Mouse (Mus musculus): ENCODE measurements around the gene Msx2.

Gene Msx2

DNA sequence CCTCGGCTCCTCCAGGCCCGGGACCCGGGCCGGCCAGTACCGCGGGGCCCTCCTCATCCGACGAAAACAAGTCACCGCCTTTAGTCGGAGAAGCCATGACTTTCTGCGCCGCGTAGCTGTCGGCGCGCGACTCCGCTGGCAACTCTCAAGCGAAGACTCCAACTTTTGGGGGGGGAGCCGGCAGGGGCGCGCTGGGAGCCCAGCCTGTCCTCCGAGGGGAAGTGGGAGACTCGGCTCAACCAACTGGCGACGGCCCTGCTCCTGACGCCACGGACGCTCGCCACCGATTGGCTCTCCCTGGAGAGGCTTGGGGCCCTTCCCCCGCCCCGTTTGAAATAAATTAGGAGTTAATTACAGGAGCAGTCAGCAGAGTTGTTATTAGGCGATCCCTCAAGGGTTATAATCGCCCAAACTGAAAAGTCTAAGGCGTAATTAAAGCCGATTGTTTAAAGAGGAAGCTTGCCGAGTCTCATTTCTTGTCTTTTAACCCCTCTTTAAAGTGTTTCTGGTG, at the start of gene Msx2:
Gene Msx2 (minus strand): TSS at position 461 of the 511 bp plus-strand sequence.
- DNase-seq (ENCODE audit: low read depth, low spot score), result no peak

DNA sequence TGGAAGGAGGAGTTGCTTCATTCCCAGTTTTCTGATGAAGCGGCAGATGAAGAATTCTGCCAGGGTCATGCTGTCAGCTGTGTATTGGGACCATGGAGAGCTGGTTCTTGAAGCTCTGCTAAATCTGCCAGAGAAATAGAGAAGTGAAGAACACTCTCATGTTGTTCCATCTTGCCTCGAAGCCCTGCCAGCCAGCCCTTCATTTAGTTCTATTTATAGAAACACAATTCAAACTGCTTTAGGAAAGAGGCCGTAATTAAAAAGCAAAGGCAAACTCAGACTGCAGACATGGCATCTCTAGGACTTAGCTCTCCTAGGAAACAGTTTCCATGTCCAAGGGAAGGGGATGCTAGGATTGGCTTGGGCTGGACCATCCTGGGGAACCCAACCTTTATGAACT, 48.6 kb upstream of the Msx2 start:
- no peak for DNase-seq (ENCODE audit: low read depth, low spot score)

DNA sequence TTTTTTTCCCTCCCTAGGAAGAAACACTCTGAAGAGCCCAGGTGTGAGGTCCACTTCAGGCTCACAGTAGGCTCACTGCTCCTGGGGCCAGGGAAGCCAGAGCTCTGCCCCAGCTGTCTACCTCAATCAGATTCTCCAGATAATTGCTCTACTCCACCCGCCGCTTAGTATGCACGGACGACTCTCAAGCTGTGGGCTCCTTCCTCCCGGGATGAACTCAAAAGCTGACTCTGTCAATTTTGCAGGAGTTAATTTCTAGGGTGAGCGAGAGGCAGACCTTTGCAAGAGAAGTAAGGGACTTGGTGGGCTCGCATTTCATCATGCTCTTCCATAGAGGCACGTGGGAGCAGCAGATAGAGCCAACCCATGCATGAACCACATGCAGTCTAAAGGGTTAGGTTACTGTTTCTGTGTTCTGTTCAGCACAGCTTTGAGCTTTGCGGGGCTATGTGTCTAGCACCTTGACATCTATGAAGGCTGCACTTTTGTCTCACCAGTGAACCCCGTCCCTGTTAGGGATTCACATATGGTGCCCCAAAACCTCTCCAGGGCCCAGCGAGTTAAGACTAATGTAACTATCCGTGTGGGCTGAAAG, 47.6 kb upstream of the Msx2 start:
- no peak for DNase-seq (ENCODE audit: low read depth, low spot score)

DNA sequence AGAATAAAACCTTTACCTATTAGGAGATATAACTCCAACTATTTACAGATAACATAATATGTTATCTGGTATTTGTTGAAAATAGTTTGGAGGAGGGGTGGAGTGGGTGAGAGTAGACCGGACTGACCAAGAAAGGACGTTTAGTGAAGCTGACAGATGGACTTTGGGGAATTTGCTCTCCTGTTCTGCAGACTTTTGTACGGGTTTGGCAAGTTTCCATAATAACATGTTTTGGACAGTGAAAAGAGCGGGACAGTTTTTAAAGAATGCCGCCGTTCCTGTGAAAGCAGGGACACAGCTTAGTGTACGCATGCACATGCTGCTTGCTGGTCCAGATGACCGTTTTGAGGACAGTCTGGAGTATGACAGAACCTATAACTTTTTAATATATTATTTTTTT, 46.9 kb upstream of the Msx2 start:
- no peak for DNase-seq (ENCODE audit: low read depth, low spot score)

DNA sequence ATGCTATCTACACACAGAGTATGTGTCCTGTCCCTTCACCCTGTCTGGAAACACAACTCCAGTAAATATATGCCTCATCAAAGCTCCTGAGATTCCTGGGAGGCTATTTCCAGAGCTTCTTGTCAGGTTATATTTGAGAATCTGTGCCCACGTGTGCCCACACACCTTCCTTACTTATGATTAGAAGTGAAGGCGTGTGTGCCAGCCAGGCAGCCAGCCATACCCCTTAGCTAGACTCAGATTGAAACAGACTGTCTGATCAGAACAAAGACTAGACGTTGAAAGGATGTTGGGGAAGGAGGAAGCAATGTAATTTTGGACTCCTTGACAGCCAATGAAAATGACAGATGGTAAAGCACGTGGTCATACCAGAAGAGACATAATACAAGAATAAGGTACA, 45.4 kb upstream of the Msx2 start:
- DNase-seq (ENCODE audit: low read depth, low spot score), result no peak

DNA sequence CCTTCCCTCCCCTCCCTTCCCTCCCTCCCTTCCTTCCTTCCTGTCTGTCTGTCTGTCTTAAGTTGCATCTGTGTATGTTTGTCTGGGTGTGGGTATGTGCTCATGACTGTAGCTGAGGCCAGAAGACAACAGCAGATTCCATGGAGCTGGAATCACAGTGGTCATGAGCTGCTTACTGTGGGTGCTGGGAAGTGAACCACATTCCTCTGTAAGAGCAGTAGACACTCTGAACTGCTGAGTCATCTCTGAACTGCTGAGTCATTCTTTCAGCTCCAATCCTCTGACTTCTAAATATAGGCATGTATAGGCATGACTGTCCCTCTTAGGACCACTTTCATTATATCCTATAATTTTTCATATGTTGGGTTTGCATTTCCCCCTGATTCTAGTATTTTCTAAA, 41.7 kb upstream of the Msx2 start:
- peak; percentile 94 for DNase-seq (ENCODE audit: low read depth, low spot score)

DNA sequence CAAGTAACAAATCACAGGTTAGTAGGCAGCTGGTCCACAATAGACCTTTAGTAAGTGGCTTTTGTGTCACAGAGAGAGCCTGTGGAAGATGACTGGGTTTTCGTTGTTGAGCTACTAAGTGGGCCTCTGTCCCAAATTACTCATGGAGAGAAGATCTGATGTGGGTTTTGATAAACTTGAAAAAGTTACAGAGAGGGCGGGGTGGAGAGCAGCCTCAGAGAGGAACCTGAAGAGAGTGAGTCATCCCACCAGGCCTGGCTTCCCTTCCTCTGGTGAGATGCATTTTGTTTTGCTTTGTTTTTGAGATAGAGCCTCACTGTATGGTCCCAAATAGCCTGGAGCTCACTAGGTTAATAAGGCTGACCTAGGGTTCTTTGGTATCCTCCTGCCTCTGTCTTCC, 38.5 kb upstream of the Msx2 start:
- peak; percentile 80 for DNase-seq (ENCODE audit: low read depth, low spot score)

DNA sequence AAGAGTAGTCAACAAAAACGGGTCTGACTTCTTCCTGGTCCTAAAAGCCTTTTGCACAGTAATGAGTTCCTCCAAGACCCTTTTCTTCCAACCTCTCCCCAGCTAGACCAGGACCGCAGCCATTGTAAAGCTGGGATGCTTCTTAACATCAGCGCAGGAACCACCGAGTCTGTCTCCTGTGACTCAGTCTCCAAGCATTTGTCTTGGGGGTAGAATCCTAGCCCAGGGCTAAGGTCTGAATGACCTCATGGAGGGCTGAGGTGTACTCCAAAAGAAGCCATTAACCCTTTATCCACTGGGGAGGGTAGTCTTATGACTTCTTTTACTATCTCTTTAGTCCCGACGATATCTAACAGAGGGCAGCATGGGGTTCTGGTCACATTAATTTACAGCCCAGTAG, 29.5 kb upstream of the Msx2 start:
- peak; percentile 72 for DNase-seq (ENCODE audit: low read depth, low spot score)

DNA sequence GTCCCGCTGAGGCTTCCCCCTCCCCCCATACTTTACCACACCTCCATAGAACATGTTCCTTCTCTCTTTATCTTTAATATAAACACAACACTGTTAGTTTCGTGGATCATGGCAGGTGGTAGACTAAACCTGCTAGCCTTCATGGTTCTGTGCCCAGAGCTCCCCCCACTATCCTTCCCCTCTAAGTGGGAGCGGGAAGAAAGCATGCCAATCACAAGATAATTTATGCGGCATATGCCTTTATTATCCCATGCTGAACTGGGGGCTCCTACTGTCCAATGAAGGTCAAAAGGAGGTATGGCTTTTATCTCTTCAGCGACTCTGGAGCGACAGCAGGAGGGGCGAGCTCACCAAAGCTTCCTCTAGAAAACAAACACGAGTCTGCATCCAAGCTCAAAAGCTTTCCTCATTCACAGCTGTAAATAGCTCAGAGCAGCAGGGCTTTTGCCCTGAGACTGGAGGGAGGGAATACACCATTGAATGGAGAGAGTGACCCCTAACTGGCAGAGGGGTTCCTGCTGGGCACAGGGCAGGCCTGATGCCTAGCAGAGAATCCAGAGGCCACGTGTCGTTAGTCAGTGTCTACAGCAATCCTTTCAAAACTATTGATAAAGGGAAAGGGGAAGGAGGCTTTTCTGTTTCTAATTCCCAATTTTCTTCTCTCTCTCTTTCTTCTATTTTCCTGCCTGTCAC, 28.8 kb upstream of the Msx2 start:
- DNase-seq (ENCODE audit: low read depth, low spot score), result no peak

DNA sequence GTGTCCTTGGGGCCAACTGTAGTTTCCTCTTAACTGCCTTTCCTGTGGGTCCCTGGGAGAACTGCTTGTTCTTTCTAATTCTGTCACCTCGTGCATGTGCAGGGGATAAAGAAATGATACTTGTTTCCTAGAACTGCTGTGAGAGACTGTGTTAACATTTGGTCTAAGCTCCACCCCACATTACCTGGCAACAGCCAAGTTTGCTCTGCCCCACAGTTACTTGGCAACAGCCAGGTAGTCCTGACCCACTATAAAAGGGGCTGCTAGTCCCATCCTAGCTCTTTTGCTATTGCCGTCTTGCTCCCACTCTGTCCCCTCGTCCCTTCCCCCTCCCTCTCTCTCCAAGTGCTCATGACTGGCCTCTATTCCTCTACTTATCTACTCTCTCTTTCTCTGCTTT, 28.2 kb upstream of the Msx2 start:
- DNase-seq (ENCODE audit: low read depth, low spot score), result no peak

DNA sequence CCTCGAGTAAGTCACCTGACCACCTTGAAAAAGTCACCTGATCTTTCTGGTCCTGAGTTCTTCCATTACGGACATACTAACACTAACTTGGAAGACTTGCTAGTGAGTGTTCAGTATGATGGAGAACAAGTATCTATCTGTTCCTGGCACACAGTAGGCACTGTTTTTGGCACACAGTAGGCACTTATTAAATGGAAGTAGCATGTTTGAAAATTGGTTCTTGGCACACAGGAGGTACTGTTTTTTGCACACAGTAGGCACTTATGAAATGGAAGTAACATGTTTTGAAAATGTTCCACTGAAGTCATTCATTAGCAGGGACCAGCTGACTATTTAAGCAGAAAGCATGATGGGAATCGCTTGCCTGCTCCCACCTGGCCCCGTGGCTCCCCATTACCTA, 13.6 kb upstream of the Msx2 start:
- DNase-seq (ENCODE audit: low read depth, low spot score), result no peak

DNA sequence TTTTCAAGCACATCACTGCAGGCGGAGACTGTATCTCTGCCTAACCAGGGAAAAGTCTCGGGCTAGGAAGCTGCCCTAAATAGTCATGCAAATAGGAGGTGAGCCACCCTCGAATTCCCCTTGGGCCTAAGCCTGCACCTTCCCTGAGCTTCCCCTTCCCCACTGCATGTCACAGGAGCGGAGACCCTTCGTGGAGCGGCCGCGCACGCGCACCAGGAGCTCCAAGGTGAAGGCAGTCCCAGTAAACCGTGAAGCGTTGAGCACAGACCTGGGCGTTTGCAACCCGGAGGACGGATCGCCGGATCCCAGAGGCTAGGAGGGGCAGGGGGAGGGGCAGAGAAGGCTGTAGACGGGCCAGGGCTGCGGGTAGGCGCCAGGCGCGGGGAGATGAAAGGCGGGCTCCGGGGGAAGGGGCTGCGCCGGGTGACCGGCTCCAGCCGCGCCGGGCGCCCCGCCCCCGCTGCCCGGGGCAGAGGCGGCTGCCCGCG, 2.9 kb upstream of the Msx2 start:
- DNase-seq (ENCODE audit: low read depth, low spot score), result no peak

DNA sequence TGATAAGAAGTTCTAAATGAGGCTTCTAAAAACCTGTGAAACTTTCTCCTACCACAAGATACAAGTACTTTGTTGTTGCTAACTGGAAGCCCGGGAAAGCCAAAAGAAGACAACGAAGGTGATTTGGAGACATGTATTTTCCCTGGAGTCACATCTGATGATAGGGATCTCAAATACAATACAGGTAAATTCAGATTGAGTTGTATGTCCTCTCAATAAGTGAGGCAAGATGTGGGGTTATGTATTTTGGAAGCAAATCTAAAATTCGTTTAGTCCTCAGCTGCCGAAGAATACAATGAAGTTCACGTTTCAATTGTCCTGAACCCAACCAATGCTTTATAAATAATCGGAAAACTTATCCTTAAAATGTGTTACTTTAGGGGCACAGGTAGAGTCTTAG, 1.6 kb upstream of the Msx2 start:
- no peak for DNase-seq (ENCODE audit: low read depth, low spot score)

DNA sequence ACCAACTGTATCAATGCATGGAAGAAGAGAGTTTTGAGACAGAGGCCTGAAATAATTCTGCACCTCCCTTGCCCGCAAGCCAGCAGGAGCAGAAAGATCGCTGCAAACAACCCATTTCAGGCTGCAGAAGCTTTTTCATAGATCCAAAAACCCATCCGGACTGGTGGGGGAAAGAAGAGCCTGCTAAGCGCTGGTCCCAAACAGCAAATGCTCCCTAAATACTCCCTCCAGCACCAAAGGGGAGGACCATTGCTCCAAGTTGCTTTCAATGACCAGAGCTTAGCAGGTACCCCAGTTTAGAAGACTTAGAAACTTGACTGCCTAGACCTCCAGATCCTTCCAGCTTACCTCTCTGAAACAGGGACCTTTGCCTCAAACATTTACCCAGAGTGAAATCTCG, 1.1 kb upstream of the Msx2 start:
- no peak for DNase-seq (ENCODE audit: low read depth, low spot score)

DNA sequence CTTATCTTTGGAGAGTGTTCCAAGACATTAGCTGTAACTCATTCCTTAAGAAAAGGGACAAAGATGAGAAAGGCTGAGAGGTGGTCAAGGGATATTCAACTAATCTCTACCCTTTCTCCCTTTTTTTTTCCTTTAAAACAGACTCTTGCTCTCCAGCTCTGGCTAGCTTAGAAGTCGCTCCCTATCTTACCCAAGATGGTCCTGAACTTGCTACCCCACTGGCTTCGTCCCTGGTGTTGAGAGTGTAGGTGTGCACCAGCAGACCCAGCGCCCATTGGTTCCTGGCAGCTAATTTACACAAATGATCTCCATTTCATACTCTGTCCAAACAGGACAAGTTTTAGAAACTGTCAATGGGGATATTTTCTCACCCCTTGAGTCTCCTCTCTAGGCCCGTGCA, 417 bp upstream of the Msx2 start:
- DNase-seq (ENCODE audit: low read depth, low spot score), result no peak

DNA sequence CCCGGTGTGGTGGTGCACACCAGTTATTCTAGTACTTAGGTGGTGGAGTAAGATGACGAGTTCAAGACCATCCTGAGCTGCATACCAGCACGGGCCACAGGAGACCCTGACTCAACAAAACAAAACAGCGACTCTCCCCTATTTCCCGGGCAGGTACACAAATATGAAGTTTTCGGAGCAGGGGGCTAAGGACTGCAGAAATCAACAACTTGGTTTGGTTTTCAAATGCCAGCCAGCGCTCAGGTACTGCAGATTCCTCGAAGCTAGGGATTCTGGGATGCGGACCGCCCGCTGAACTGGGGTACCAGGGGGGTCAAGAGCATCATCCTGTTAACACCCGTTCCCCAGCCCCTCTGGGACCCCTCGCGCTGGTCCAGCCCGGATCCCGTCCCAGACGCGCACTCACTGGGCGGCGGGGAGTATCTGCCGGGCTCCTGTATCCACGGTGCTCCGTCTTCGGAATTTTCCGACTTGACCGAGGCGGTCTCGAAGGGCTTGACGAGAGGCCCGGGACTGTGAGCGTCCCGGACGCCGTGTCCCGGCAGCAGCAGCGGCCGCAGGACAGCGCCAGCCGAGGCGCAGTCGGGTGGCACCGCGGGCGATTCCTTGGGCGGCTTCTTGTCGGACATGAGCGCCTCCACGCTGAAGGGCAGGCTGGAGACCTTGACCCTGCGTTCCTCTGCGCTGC, 804 bp downstream of the Msx2 start:
- DNase-seq (ENCODE audit: low read depth, low spot score), result no peak

DNA sequence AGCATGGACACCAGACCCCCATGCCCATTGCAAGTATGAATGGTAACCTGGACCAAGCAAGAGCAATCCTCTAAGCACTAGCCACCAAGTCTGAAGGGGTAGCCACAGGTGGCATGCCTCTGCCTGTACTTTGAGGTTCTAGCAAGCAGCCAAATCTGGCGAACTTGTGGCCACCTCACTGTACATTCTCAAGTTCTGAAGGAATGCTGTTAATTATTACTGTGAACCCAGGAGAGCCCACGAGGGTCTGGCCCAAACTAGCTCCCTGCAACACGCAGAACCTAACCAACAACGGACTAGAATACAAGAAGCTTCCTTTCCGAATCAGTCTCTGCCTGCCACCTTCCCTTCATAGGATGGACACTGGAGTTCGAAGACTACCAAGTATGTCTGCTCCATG, 1.5 kb downstream of the Msx2 start:
- DNase-seq (ENCODE audit: low read depth, low spot score), result no peak

DNA sequence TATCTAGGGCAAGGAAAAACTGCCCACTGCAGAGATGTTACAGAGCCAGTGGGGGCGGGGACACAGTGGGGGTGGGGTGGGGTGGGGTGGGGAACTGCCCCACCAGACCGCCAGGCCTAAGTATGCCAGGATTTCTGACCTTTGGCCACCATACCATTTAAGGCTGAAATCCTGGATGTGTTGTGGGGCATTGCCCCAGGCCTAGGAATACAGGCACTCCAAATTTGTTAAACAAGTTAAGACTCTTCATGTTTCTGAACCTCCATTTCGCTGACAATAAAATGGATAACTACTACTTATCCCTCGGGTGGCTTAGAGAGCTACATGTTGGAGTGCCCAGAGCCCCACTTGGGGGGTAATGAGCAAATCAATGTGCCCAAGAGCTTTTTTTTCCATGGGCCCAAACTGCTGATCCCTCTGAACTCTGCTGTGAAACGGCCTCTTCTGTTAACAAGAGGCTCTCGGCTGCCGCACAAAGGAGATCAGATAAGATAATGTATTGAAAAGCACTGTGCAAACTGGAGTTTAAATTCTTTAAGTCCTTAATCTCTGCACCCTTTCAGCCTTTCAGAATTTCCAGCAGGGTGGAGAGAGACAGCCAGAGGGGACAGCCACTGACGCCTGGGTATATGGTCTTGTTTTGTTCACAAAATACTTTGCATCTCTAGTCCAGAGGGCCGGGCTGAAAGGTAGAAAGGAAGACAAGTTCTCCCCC, 2.3 kb downstream of the Msx2 start:
- DNase-seq (ENCODE audit: low read depth, low spot score), result no peak

DNA sequence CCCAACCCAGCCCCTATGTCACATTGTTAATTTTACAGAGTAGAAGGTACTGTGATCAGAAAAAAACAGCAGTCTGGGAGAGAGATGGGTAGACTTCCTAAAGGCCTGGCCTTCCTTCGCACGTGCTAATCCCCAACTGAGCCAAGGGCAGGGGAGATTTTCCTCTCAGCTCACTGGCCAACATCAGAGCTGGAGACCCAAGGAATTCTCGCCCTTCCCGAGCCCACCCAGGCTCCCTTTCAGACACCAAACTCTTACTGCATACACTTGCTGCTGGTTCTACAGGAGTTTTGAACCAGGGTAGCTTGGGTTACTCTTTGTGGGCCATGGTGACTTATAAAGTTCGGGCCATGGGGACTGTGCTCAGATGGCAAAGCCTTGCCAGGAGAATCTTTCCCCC, 3.1 kb downstream of the Msx2 start:
- DNase-seq (ENCODE audit: low read depth, low spot score), result no peak

DNA sequence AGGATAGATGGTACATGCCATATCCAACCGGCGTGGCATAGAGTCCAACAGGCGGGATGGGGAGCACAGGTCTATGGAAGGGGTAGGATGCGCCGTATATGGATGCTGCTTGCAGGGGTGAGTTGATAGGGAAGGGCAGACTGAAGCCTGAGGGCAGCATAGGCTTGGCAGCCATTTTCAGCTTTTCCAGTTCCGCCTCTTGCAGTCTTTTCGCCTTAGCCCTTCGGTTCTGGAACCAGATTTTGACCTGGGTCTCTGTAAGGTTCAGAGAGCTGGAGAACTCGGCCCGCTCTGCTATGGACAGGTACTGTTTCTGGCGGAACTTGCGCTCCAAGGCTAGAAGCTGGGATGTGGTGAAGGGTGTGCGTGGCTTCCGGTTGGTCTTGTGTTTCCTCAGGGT, 4.7 kb downstream of the Msx2 start:
- DNase-seq (ENCODE audit: low read depth, low spot score), result no peak

DNA sequence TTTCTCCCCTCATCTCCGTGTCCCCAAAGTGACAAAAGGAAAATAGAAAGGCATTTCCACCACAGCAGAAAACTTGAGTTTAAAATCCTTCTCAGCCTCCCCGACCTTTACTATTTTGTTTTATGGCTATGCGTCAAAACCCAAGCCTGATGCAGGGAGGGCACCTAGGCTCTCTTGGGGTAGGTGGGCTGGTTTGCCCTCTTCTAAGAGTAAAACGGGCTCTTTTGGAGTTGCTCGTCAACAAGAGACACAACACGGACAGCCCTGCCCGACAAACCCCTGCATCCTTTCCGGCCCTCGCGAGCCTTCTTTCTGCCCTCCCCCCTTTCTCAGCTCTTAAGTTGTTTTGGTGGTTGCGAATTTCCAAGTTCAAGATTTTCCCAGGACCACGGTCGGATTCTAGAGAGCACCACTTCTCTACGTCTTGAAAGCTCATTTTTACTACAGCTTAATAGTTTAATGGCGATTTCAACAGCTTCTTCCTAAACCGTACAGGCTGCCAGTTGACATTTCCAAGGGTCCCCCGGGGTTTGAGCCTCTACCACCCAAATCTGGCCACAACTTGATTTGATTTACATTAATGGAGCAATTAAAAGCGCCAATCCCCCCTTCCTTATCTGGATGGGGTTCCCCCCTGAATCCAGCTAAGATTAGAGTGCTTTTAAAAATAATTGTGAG, 6.5 kb downstream of the Msx2 start:
- no peak for DNase-seq (ENCODE audit: low read depth, low spot score)
